Mouse (Mus musculus) liver, embryonic 13.5 days (tissue): ENCODE results near the gene Lgr4. TPM values are rescaled to one million over a fixed set of nuclear protein-coding genes. Genes with fewer than 3 reads are reported as not detected.

Experiments
- ATAC-seq: fragments of 200-750 bp; cut with Nextera tagmentation; 2 replicates; pipeline ENCODE4 v1.8.0; 2017; ENCODE audit warnings: low read depth, mild to moderate bottlenecking, moderate number of reproducible peaks, moderate library complexity
- DNase-seq: peaks from one replicate; pipeline ENCODE4 v3.0.0; 2022
- H3K27ac ChIP-seq: fragments of 300-500 bp; sonication (generic); 2 replicates; pipeline ENCODE4 v1.5.1; 2015; ENCODE audit warnings: moderate library complexity, mild to moderate bottlenecking, inconsistent platforms
- H3K27me3 ChIP-seq: fragments of 300-500 bp; sonication (generic); 2 replicates; pipeline ENCODE4 v1.6.1; 2015; ENCODE audit warnings: mild to moderate bottlenecking, inconsistent platforms
- H3K36me3 ChIP-seq: fragments of 300-500 bp; sonication (generic); 2 replicates; pipeline ENCODE4 v1.6.1; 2015; ENCODE audit warnings: mild to moderate bottlenecking, inconsistent platforms
- H3K4me1 ChIP-seq: fragments of 300-500 bp; sonication (generic); replicated peaks from 2 replicates; pipeline ENCODE4 v1.6.1; 2015; ENCODE audit warnings: inconsistent platforms
- H3K4me2 ChIP-seq: fragments of 300-500 bp; sonication (generic); 2 replicates; pipeline ENCODE4 v1.6.1; 2015; ENCODE audit warnings: inconsistent platforms, mild to moderate bottlenecking, moderate library complexity
- H3K4me3 ChIP-seq: fragments of 300-500 bp; sonication (generic); replicated peaks from 2 replicates; pipeline ENCODE4 v1.5.1; 2015; ENCODE audit warnings: mild to moderate bottlenecking, inconsistent platforms
- H3K9ac ChIP-seq: fragments of 300-500 bp; sonication (generic); 2 replicates; pipeline ENCODE4 v1.6.1; 2015; ENCODE audit warnings: mild to moderate bottlenecking, inconsistent platforms
- H3K9me3 ChIP-seq: fragments of 300-500 bp; sonication (generic); replicated peaks from 2 replicates; pipeline ENCODE4 v1.6.1; 2016; ENCODE audit warnings: inconsistent platforms
- WGBS: fragments of 180-500 bp; shearing (Covaris S2); methylation state at CpG from one replicate; pipeline ENCODE4 v1.1.7; 2015; ENCODE audit not compliant: insufficient replicate concordance; 5-methylcytosine and 5-hydroxymethylcytosine counted together
- polyA plus RNA-seq: library from polyadenylated mRNA; unstranded; fragments of >200 nt; fragmentation: Nextera tagmentation; extraction: Ambion mirVana; gene quantifications from 2 replicates; pipeline ENCODE4 v1.2.1, GENCODE M21; 2015

Lgr4 gene
- polyA plus RNA-seq, 1 experiment from 2014 or later, result 3.1 TPM

DNA sequence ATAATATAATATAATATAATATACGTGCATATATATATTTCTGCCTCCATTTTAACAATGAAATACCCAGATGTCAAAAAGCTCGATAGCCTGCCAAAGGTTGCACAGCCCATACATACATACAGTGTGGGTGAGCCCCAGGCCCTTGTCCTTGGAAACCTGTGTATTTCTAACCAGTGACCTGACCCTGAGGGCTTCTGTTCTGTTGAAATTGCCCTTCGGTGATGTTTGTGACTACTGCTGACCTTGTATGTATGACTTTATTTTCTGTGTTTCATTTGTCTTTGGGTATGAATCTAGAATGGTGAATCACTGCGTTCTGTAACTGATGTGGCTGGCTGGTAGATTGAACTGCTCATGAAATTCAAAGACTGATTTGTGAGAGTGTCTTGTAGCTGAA is 49.4 kb downstream of the Lgr4 start:
- no peaks in the 10 kb centered on the region for H3K36me3 ChIP-seq
- H3K4me3 ChIP-seq, result no peak overlapping the region
- DNase-seq, result no peak
- no peak overlapping the region for H3K9ac ChIP-seq
- no peaks in the 10 kb centered on the region for H3K27me3 ChIP-seq
- WGBS, result 80% methylated on average over 4 of the region's 4 CpGs
- ATAC-seq, result no peak
- no peaks in the 10 kb centered on the region for H3K9me3 ChIP-seq
- H3K27ac ChIP-seq, result no peak overlapping the region
- H3K4me2 ChIP-seq, result no peak overlapping the region
- peaks cover 22% of the 10 kb centered on the region for H3K4me1 ChIP-seq

DNA sequence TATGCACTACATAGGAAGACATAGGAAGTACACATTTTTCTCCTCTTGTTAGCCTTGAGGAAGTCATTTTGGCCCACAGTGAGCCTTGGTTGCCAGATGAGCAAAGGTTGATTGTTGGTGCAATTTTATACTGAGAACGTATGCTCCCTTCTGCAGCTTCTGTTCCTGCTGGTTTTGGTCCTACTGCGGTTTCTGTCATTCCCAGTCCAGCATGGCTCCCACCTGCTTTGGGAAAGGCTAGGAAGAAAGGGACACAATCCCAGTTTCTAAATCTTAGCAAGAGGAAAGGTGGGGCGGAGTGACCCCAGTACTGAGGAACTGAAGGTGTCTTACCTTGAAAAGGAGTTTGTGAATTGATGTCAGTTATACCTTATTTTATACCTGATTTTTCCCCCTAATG is 51.9 kb downstream of the Lgr4 start:
- DNase-seq (no peak), ATAC-seq (no peak)
- Histone ChIP-seq H3K27ac (no peak overlapping the region), H3K4me2 (no peak overlapping the region), H3K4me1 (peaks cover 24% of the 10 kb centered on the region), H3K9ac (no peak overlapping the region), H3K4me3 (no peak overlapping the region), H3K36me3 (no peaks in the 10 kb centered on the region), H3K27me3 (no peaks in the 10 kb centered on the region), H3K9me3 (no peaks in the 10 kb centered on the region)
- 74% methylated on average over 3 of the region's 3 CpGs for WGBS

DNA sequence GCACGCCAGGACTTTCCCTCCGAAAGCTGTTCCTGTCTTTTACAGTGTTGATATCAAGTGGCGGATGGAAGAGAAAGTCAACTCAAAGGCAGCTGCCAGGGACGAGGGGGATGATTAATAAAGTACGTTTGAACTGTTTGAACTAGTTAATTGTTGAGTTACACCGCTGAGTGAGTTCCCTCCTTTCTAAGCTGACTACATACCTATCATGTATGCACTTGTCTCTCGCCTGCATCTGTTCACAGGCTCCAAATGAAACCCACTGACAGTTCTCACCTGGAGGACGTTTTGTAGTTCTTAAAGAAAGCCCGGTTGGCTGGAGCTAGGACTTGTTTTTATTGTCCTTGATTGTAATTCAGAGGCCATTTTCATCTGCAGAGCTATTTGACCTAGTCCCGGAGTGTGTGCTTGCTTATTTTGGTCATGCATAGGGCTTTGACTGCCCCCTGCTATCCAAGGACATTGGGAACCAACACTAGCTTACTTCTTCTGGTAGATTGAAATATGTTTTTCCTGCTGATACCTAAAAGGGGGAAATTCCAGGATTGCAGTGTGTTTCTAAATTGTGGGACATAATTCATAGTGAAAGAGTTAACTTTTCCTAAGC is 52.6 kb downstream of the Lgr4 start:
- Histone ChIP-seq H3K4me1 (peaks cover 24% of the 10 kb centered on the region), H3K36me3 (no peaks in the 10 kb centered on the region), H3K4me3 (no peak overlapping the region), H3K9ac (no peak overlapping the region), H3K4me2 (no peak overlapping the region), H3K9me3 (no peaks in the 10 kb centered on the region), H3K27ac (no peak overlapping the region), H3K27me3 (no peaks in the 10 kb centered on the region)
- ATAC-seq, result no peak
- 64% methylated on average over 10 of the region's 10 CpGs for WGBS
- DNase-seq, result no peak

DNA sequence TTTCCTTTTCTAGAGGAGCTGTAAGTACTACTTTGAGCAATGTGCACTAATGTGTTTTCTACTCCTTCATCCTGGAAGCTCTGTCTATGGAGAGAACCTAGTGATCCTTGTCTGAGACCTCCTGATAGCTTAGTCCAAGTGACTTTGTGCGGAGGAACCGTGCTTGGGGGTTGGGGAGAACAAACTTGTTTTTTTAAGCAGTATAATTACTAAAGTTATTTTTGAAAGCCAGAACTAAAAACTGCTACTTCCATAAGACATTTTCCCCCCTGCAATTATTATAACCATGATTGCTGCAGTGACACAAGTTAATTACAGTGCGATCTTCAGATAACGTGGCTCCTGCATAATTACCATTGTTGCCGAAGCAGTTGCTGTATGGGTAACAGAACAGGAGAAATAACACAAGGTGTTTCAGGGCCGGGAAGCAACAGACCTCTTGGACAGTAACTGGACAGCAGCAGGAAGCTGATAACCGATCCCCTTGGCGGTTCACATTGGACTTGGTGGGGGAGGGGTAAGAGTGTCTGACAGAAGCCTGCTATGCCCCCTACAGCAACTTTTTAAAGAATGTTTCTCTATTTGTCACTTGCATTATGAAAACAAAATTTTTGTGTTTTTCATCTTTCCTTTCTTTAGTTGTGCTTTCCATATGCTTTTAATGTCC is 53.4 kb downstream of the Lgr4 start:
- no peaks in the 10 kb centered on the region for H3K9me3 ChIP-seq
- H3K4me2 ChIP-seq, result no peak overlapping the region
- ATAC-seq, result no peak
- DNase-seq, result no peak
- WGBS, result 42% methylated on average over 8 of the region's 8 CpGs
- peaks cover 24% of the 10 kb centered on the region for H3K4me1 ChIP-seq
- no peak overlapping the region for H3K4me3 ChIP-seq
- H3K27me3 ChIP-seq, result no peaks in the 10 kb centered on the region
- no peak overlapping the region for H3K27ac ChIP-seq
- H3K36me3 ChIP-seq, result no peaks in the 10 kb centered on the region
- H3K9ac ChIP-seq, result no peak overlapping the region

DNA sequence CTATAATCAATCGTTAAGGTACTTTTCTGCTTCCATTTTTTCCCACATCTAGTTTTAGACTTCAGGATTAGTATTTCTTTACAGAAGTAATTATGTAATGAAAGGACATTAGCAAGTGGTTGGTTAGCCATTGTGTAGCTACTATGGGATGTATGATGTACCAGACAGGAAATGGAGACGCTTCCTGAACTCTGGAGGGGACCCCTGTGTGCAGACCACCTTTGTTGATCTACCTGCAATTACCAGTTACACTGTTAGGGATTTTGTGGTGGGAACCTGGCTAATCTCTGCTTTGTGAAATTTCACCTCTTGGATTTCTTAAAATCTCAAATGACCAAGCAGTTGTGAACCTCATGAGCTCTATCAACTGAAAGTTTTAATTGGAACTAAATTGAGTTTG is 54.9 kb downstream of the Lgr4 start:
- no peak overlapping the region for H3K4me2 ChIP-seq
- no peak for ATAC-seq
- no peak for DNase-seq
- H3K27me3 ChIP-seq, result no peaks in the 10 kb centered on the region
- no peaks in the 10 kb centered on the region for H3K9me3 ChIP-seq
- 79% methylated on average over 2 of the region's 2 CpGs for WGBS
- H3K4me3 ChIP-seq, result no peak overlapping the region
- no peaks in the 10 kb centered on the region for H3K36me3 ChIP-seq
- H3K9ac ChIP-seq, result no peak overlapping the region
- peaks cover 22% of the 10 kb centered on the region for H3K4me1 ChIP-seq
- no peak overlapping the region for H3K27ac ChIP-seq

DNA sequence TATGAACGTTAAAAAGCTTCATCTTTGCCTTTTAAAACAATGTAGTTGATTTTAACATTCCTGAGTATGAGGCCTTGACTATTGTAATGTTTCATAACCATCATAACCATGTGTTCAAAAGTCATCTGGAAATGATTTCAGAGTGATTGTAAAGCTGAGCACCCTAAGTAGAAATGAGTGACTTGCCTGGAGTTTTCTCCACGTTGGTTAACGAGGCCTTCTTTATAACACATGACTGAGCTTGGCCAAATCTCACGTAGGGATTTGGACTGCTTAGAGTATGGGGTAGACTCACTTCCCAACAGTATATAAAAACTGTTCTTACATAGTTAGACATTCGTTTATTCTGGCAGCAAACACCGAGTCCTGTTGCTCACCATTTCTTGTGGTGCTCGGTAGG is 55.5 kb downstream of the Lgr4 start:
- no peaks in the 10 kb centered on the region for H3K9me3 ChIP-seq
- no peak overlapping the region for H3K4me3 ChIP-seq
- DNase-seq (no peak), ATAC-seq (no peak)
- H3K4me1 ChIP-seq, result peaks cover 22% of the 10 kb centered on the region
- no peak overlapping the region for H3K9ac ChIP-seq
- no peaks in the 10 kb centered on the region for H3K27me3 ChIP-seq
- H3K27ac ChIP-seq, result no peak overlapping the region
- 65% methylated on average over 7 of the region's 7 CpGs for WGBS
- H3K4me2 ChIP-seq, result no peak overlapping the region
- no peaks in the 10 kb centered on the region for H3K36me3 ChIP-seq

DNA sequence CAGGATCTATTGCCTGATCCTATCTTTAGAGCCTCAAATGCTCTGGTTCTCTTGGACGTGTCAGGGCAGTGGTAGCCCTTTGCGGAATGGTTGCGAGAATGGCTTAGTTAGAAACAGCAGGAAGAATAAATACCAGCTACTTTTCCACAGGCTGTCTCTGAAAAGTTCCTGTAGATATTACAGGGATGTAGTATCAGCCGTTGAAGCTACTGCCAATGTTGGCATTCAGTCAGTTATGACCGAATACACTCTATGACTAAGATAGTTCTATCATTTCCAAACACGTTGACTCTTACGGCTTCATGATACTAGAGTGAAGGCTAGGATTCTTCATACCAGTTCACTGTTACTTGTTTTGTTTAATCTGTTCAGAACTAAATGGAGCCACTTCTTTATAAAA is 57.4 kb downstream of the Lgr4 start:
- WGBS, result 86% methylated on average over 7 of the region's 7 CpGs
- Histone ChIP-seq H3K36me3 (no peaks in the 10 kb centered on the region), H3K4me1 (peaks cover 16% of the 10 kb centered on the region), H3K9ac (no peak overlapping the region), H3K27ac (no peak overlapping the region), H3K9me3 (no peaks in the 10 kb centered on the region), H3K4me3 (no peak overlapping the region), H3K27me3 (no peaks in the 10 kb centered on the region), H3K4me2 (no peak overlapping the region)
- no peak for DNase-seq
- ATAC-seq, result no peak

DNA sequence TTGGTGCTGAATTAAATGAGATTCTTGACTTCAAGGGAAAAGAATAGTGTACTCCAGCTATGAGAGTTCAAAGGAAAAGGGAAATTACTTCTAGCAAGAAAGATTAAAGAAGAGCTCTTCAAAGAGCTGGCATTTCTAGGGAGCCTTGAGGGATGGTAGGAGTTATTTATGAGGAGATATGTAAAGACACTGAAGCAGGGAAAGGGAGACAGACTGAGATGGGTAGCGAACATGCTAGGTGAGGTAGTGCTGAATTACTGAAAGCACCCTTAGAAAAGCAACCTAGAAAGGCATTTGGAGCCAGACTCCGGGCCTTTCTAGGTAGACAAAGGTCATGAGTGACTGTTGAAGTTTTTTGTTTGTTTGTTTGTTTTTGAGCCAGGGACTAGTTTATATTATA is 58.7 kb downstream of the Lgr4 start:
- Histone ChIP-seq H3K4me2 (no peak overlapping the region), H3K27ac (no peak overlapping the region), H3K4me1 (peaks cover 7% of the 10 kb centered on the region; the same call in 1 of the 2 replicates), H3K4me3 (no peak overlapping the region), H3K9me3 (no peaks in the 10 kb centered on the region), H3K9ac (no peak overlapping the region), H3K27me3 (no peaks in the 10 kb centered on the region), H3K36me3 (no peaks in the 10 kb centered on the region)
- 75% methylated on average over 2 of the region's 2 CpGs for WGBS
- DNase-seq (no peak), ATAC-seq (no peak)

DNA sequence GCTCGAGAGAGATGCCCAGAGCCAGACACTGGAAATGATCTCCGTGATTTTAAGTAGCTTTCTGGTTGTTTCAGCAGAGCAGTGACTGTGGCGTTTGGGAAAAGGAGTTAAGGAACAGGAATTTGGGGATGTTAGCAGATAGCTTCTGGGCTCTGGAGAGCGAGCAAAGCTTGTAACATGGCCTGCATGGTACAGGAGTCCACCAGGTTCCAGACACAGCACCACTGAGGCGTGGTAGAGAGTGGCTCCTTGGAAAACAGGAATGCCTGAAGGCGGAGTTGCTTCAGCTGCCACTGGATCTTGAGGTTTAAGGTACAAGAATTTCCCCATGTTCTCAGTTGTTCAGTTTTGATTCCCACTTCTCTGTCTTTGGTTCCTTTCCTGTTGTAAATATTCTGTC is 59.9 kb downstream of the Lgr4 start:
- 66% methylated on average over 6 of the region's 6 CpGs for WGBS
- Histone ChIP-seq H3K4me3 (no peak overlapping the region), H3K4me1 (peaks cover 11% of the 10 kb centered on the region; the same call in 1 of the 2 replicates), H3K36me3 (no peaks in the 10 kb centered on the region), H3K9ac (no peak overlapping the region), H3K9me3 (no peaks in the 10 kb centered on the region), H3K4me2 (no peak overlapping the region), H3K27ac (no peak overlapping the region), H3K27me3 (no peaks in the 10 kb centered on the region)
- DNase-seq (no peak), ATAC-seq (no peak)

DNA sequence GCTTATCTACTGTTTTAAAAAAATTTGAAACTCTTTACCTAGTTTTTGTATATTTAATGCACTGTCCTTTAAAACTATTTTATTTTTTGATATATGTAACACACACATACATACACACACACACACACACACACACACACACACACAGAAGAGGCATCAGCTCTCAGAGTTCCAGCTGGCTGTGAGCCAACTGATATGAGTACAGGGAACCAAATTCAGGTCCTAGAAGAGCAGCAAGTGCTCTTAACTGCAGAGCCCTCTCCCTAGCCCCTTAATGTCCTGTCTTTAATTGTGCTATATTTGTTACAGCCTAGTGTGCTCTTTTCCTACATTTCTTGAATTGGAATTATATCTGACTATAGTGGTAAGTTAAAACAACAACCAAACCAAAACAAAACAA is 61.8 kb downstream of the Lgr4 start:
- no peaks in the 10 kb centered on the region for H3K9me3 ChIP-seq
- H3K36me3 ChIP-seq, result no peaks in the 10 kb centered on the region
- H3K27ac ChIP-seq, result no peak overlapping the region
- no peak for DNase-seq
- peaks cover 5% of the 10 kb centered on the region; the same call in 1 of the 2 replicates for H3K4me1 ChIP-seq
- H3K9ac ChIP-seq, result no peak overlapping the region
- ATAC-seq, result peak; percentile 48; the same call in 1 of the 2 replicates
- no peaks in the 10 kb centered on the region for H3K27me3 ChIP-seq
- H3K4me3 ChIP-seq, result no peak overlapping the region
- no peak overlapping the region for H3K4me2 ChIP-seq

DNA sequence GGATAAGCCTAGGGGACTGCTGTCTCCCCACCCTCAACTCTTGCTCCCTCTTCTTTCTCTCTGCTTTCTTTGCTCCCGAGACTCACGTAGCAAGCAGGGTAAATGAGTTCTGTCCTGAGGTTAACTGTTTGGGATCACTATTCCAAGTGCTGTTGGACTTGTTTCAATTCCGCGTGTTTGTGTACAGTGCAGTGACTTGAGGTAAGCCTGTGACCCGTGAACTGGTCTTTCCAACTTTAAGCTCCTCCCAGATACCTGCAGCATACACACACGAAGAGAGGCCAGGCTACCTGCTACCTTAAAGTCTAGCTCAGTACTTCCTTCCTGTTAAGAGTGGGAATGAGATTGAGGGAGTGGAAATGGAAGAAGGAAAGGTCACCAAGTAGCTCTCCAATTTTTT is 66.0 kb downstream of the Lgr4 start:
- Histone ChIP-seq H3K27ac (no peak overlapping the region), H3K4me2 (no peak overlapping the region), H3K9me3 (no peaks in the 10 kb centered on the region), H3K4me1 (peaks cover 37% of the 10 kb centered on the region), H3K4me3 (no peak overlapping the region), H3K36me3 (no peaks in the 10 kb centered on the region), H3K9ac (no peak overlapping the region), H3K27me3 (no peaks in the 10 kb centered on the region)
- 81% methylated on average over 6 of the region's 6 CpGs for WGBS
- DNase-seq, result no peak
- no peak for ATAC-seq

DNA sequence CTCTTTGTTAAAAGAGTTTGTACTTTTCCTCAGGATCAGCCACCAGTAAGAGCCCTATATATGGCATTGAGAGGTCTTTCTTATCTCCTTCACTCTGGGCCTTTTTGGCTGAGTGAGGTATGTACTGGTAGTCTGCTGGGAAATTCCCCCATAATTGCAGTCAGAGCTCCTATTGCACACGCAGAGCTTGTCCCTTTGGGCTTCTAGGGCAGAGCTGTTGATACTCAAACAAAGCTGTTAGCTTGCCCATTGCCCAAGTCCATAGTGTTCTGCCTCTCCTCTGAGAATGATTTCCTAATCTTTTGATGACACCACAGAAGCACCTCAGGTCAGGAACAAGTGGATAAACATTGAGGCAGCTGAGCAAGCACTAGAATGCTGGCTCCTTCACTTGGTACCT is 67.5 kb downstream of the Lgr4 start:
- Histone ChIP-seq H3K4me3 (no peak overlapping the region), H3K9ac (no peak overlapping the region), H3K27ac (peak overlapping the region; percentile 54; the same call in 1 of the 2 replicates), H3K9me3 (no peaks in the 10 kb centered on the region), H3K36me3 (no peaks in the 10 kb centered on the region), H3K4me1 (peaks cover 48% of the 10 kb centered on the region), H3K27me3 (no peaks in the 10 kb centered on the region), H3K4me2 (no peak overlapping the region)
- 63% methylated on average over 1 of the region's 1 CpGs for WGBS
- no peak for DNase-seq
- ATAC-seq, result peak; percentile 75
